Mouse (Mus musculus) stomach, postnatal 0 days (tissue): ENCODE data around the gene Prmt6. TPM values are rescaled to one million over a fixed set of nuclear protein-coding genes. Genes with fewer than 3 reads are reported as not detected.

ENCODE experiments used
- ATAC-seq: fragments of 200-750 bp; cut with Nextera tagmentation; 2 replicates; pipeline ENCODE4 v1.8.0; 2017; ENCODE audit not compliant: low FRiP score, low TSS enrichment
- DNase-seq: peaks from one replicate; pipeline ENCODE4 v3.0.0-alpha.2; 2016; ENCODE audit warnings: low spot score
- H3K27ac ChIP-seq: fragments of 300-500 bp; sonication (generic); replicated peaks from 2 replicates; pipeline ENCODE4 v1.5.1; 2014; ENCODE audit warnings: mild to moderate bottlenecking, control low read depth
- H3K27me3 ChIP-seq: fragments of 300-500 bp; sonication (generic); 2 replicates; pipeline ENCODE4 v1.6.1; 2014; ENCODE audit warnings: low read length; ENCODE audit not compliant: control insufficient read depth, insufficient read depth
- H3K36me3 ChIP-seq: fragments of 300-500 bp; sonication (generic); 2 replicates; pipeline ENCODE4 v1.6.1; 2014; ENCODE audit warnings: low read length, mixed read lengths; ENCODE audit not compliant: control insufficient read depth, insufficient read depth
- H3K4me1 ChIP-seq: fragments of 300-500 bp; sonication (generic); replicated peaks from 2 replicates; pipeline ENCODE4 v1.6.1; 2014; ENCODE audit warnings: antibody characterized with exemption; ENCODE audit not compliant: control insufficient read depth, insufficient read depth
- H3K4me2 ChIP-seq: fragments of 300-500 bp; sonication (generic); replicated peaks from 2 replicates; pipeline ENCODE4 v1.6.1; 2014; ENCODE audit warnings: low read depth, mild to moderate bottlenecking, control low read depth, moderate library complexity
- H3K4me3 ChIP-seq: fragments of 300-500 bp; sonication (generic); 2 replicates; pipeline ENCODE4 v1.5.1; 2014; ENCODE audit warnings: low read depth, low read length, control low read depth
- H3K9ac ChIP-seq: fragments of 300-500 bp; sonication (generic); 2 replicates; pipeline ENCODE4 v1.6.1; 2014; ENCODE audit warnings: mild to moderate bottlenecking, low read length, control low read depth, mixed read lengths
- H3K9me3 ChIP-seq: fragments of 300-500 bp; sonication (generic); 2 replicates; pipeline ENCODE4 v1.6.1; 2016; ENCODE audit warnings: low read length; ENCODE audit not compliant: control insufficient read depth
- CTCF ChIP-seq: IDR thresholded peaks from 2 replicates; pipeline ENCODE4 v1.5.1; 2016; ENCODE audit warnings: antibody characterized with exemption, low read depth, mild to moderate bottlenecking, moderate library complexity
- EP300 ChIP-seq: optimal IDR thresholded peaks from 2 replicates; pipeline ENCODE3; 2016; ENCODE audit warnings: antibody characterized with exemption
- WGBS: fragments of 180-500 bp; shearing (Covaris S2); extraction: QIAGEN DNeasy Blood & Tissue Kit; methylation state at CpG from one replicate; pipeline ENCODE4 v1.1.7; 2014; 5-methylcytosine and 5-hydroxymethylcytosine counted together
- polyA plus RNA-seq: library from polyadenylated mRNA; unstranded; fragments of >200 nt; fragmentation: Nextera tagmentation; extraction: Ambion mirVana; gene quantifications from 2 replicates; pipeline ENCODE4 v1.2.1, GENCODE M21; 2015

Prmt6 gene
- 8.8 and 11.0 TPM in 2 replicates for polyA plus RNA-seq

- WGBS = 18% methylated on average over 37 of the region's 38 CpGs
- Histone ChIP-seq H3K27me3 (no peaks in the 10 kb centered on the region), H3K4me1 (0 out of 2 replicates have a peak, but pooled peaks cover 4% of the 10 kb centered on the region), H3K4me2 (peak within 1 kb of the TSS; percentile 77), H3K4me3 (peak within 1 kb of the TSS; percentile 94), H3K36me3 (peaks cover 6% of the 10 kb centered on the region; the same call in 1 of the 2 replicates), H3K9ac (peak within 1 kb of the TSS; percentile 65), H3K9me3 (no peaks in the 10 kb centered on the region), H3K27ac (peak within 1 kb of the TSS; percentile 93)
- peak; percentile 93 for ATAC-seq
- TF ChIP-seq CTCF (no peak), EP300 (no peak)
- DNase-seq = peak; percentile 88
These were observed at the start of gene Prmt6 for GRCm38 (mm10) chr3:110250839-110251700. Prmt6 (minus strand) TSS chr3:110250998.

GRCm38 (mm10) chr3:110290485-110291045, 39.8 kb upstream of the Prmt6 start:
- 64% methylated on average over 8 of the region's 8 CpGs for whole genome bisulfite sequencing
- ATAC-seq = no peak

GRCm38 (mm10) chr3:110282651-110283050, 31.9 kb upstream of the Prmt6 start:
- 82% methylated on average over 5 of the region's 5 CpGs for WGBS

More at GRCm38 (mm10) chr3:110290485-110291045, 39.8 kb upstream of the Prmt6 start:
- H3K36me3 ChIP-seq = no peaks in the 10 kb centered on the region
- H3K4me1 ChIP-seq = no peaks in the 10 kb centered on the region
- no peak overlapping the region for H3K27ac ChIP-seq
- H3K9ac ChIP-seq = no peak overlapping the region
- no peak overlapping the region for H3K4me2 ChIP-seq
- no peak for TF ChIP-seq CTCF
- no peak for TF ChIP-seq EP300
- no peaks in the 10 kb centered on the region for H3K9me3 ChIP-seq
- H3K4me3 ChIP-seq = no peak overlapping the region
- DNase-seq = no peak
- H3K27me3 ChIP-seq = no peaks in the 10 kb centered on the region

GRCm38 (mm10) chr3:110267790-110268189, 17.0 kb upstream of the Prmt6 start:
- DNase-seq = no peak
- no peaks in the 10 kb centered on the region for H3K36me3 ChIP-seq
- H3K27ac ChIP-seq = no peak overlapping the region
- no peak overlapping the region for H3K9ac ChIP-seq
- no peak for ATAC-seq
- 40% methylated on average over 2 of the region's 2 CpGs for WGBS
- no peaks in the 10 kb centered on the region for H3K9me3 ChIP-seq
- no peak overlapping the region for H3K4me3 ChIP-seq
- no peaks in the 10 kb centered on the region for H3K4me1 ChIP-seq
- TF ChIP-seq CTCF (no peak), EP300 (no peak)
- no peak overlapping the region for H3K4me2 ChIP-seq
- no peaks in the 10 kb centered on the region for H3K27me3 ChIP-seq

More at GRCm38 (mm10) chr3:110282651-110283050, 31.9 kb upstream of the Prmt6 start:
- no peak for DNase-seq
- TF ChIP-seq CTCF = no peak
- no peak for TF ChIP-seq EP300
- no peaks in the 10 kb centered on the region for H3K4me1 ChIP-seq
- ATAC-seq = no peak
- no peaks in the 10 kb centered on the region for H3K36me3 ChIP-seq
- H3K4me2 ChIP-seq = no peak overlapping the region
- no peaks in the 10 kb centered on the region for H3K9me3 ChIP-seq
- no peaks in the 10 kb centered on the region for H3K27me3 ChIP-seq
- H3K4me3 ChIP-seq = no peak overlapping the region
- no peak overlapping the region for H3K27ac ChIP-seq
- H3K9ac ChIP-seq = no peak overlapping the region

- 0 out of 2 replicates have a peak, but pooled peaks cover 4% of the 10 kb centered on the region for H3K4me1 ChIP-seq
- H3K36me3 ChIP-seq = no peaks in the 10 kb centered on the region
- no peak overlapping the region for H3K9ac ChIP-seq
- H3K27ac ChIP-seq = no peak overlapping the region
- no peaks in the 10 kb centered on the region for H3K9me3 ChIP-seq
- TF ChIP-seq CTCF = no peak
- no peak for TF ChIP-seq EP300
- WGBS = 90% methylated on average over 4 of the region's 4 CpGs
- no peak overlapping the region for H3K4me2 ChIP-seq
- DNase-seq (no peak), ATAC-seq (no peak)
- H3K27me3 ChIP-seq = no peaks in the 10 kb centered on the region
- H3K4me3 ChIP-seq = no peak overlapping the region
These were observed 2.3 kb upstream of the Prmt6 start for GRCm38 (mm10) chr3:110253105-110253504.
